Mouse (Mus musculus) telencephalon, adult 2 months (tissue): ENCODE measurements at regions not wholly inside any gene's neighbourhood (a gene's known extent, or its start where the extent isn't known, plus 50 kb on each side); places are given as distances from the start of the nearest gene placed in this dataset.

Source experiments
- DNase-seq: peaks from one replicate; pipeline ENCODE4 v3.0.0-alpha.2; 2011; ENCODE audit warnings: low read depth, low spot score

DNA sequence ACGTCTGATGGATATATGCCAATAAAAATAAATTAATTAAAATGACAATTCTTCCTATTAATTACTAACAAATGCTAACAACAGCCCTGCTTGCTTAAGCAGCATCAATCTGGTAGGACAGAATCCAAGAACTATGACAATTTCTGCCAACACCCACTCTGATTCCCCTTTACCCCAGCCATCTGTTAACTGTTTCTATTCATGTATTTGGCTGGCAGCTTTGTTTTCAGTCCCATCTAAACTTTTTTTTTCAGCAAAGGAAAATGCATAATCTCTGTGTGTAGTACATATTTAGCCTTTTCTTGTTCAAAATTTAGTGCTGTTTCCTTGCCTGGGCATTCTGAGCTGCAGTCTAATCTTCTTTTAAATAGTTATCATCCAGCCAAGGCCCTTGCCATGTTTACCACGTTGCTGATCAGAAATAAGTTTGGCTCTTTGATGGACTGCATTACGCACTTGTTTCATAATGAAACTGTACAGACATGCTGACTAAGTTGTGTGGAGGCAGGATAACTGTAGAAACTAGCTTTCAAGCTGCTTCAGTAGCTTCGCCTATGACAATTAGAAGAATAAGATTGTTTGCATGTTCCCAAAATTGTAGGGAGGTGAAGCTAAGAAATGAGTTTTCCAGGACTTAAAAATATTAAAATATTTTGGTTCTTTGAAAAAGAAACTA is 67.6 kb downstream of the 4930550L24Rik start:
- peak; percentile 29 for DNase-seq
